Mouse (Mus musculus) gastrocnemius, adult 8-10 months (tissue): ENCODE measurements around the gene Gm8720. TPM values are rescaled to one million over a fixed set of nuclear protein-coding genes. Genes with fewer than 3 reads are reported as not detected.
"Not testable (repeated sequence)": the region's sequence is repeated elsewhere in the genome, so short reads cannot be mapped to it uniquely, and the experiment has no call there.

ENCODE experiments used
- DNase-seq, 2 experiments: peaks; one replicate each; pipeline ENCODE4 v3.0.0; 2022; ENCODE audit warnings: low spot score in 2 of 2
- total RNA-seq, 4 experiments: library from RNA; stranded (reverse); gene quantifications; 2 replicates each; pipeline ENCODE4 v1.2.4; 2022

The Gm8720 gene
- not detected for total RNA-seq

DNA sequence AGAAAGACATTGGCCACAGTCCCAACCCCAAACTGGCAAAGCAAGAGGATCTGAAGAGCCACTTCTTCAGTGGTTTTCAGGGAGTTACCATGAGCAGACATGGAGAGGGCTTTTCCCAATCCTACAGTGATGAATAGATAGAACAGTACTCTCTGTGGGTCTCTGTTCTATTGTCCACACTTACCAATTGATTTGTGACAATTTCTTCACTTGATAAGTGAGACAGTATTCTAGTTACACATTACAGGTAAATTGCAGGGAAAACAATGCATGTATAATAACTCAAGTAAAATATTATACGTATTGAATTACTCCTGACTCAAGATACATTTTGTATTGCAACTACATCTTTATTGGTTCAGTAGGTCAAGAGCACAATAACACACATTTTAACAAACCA is at the start of gene Gm8720:
Gene Gm8720, minus strand, starts transcription at position 101 of the 400 bp plus-strand sequence.
- DNase-seq = not testable (repeated sequence)

DNA sequence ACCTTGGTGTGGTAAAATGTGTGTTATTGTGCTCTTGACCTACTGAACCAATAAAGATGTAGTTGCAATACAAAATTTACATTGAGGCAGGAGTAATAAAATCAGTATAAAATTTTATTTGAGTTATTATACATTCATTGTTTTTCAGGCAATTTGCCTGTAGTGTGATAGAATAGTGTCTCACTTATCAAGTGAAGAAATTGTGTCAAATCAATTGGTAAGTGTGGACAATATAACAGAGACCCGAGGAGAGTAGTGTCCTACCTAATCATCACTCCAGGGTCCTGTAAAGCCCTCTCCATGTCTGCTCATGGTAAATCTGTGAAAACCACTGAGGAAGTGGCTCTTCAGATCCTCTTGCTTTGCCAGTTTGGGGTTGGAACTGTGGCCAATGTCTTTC is 12.0 kb downstream of the Gm8720 start, which contains the start of gene Vmn1r163:
Gene Vmn1r163, plus strand, starts transcription at position 301 of the 400 bp plus-strand sequence.
- DNase-seq = not testable (repeated sequence)

DNA sequence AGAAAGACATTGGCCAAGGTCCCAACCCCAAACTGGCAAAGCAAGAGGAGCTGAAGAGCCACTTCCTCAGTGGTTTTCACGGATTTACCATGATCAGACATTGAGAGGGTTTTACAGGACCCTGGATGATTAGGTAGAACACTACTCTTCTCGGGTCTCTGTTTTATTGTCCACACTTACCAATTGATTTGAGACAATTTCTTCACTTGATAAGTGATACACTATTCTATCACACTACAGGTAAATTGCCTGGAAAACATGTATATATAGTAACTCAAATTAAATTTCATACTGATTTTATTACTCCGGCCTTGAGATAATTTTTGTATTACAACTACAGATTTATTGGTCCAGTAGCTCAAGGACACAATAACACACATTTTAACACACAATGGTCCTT is 47.4 kb downstream of the Gm8720 start, which contains the start of gene Gm4216:
Gene Gm4216, minus strand, starts transcription at position 101 of the 400 bp plus-strand sequence.
- DNase-seq = not testable (repeated sequence)

Other genes with a start within 250 kb of the Gm8720 start
- gene Vmn1r159, start 223.9 kb downstream of the Gm8720 start, total RNA-seq = not detected
- gene Vmn1r160, start 196.2 kb downstream of the Gm8720 start, total RNA-seq = not detected
- not detected for gene Gm4214, start 82.8 kb downstream of the Gm8720 start, total RNA-seq
- not detected for gene Gm4216, start 47.5 kb downstream of the Gm8720 start, total RNA-seq
- not detected for gene Vmn1r163, start 11.9 kb downstream of the Gm8720 start, total RNA-seq
- not detected for gene Gm10662, start 77.0 kb upstream of the Gm8720 start, total RNA-seq
- gene Vmn1r165, start 149.9 kb upstream of the Gm8720 start, total RNA-seq = not detected
- gene Vmn1r166, start 184.2 kb upstream of the Gm8720 start, total RNA-seq = not detected
- gene Gm6902, start 211.4 kb upstream of the Gm8720 start, total RNA-seq = not detected
- not detected for gene Nlrp4e, start 233.7 kb upstream of the Gm8720 start, total RNA-seq